Mouse (Mus musculus): ENCODE measurements at regions not wholly inside any gene's neighbourhood (a gene's known extent, or its start where the extent isn't known, plus 50 kb on each side); places are given as distances from the start of the nearest gene placed in this dataset.

DNA sequence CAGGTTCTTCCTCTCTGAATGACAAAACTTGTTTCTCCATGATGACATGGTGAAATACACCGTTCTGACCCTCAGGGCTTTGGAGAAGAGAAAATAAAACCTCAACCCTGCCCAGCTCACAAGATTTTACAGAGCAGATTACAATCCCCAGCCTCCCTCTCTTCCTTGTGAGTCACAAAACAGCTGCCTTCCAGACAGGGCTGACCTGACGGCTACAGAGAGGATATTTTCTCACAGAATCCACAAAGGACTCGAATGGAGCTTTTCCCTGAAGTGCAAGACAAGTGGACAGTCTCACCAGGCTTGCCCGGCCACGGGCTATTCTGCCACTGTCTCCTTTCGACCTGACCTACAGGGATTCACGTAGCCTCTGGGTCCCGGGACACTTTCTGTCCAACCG, 318.8 kb downstream of the Sox9 start:
- Histone ChIP-seq H3K27me3 (ENCODE audit: control insufficient read depth, insufficient read depth, insufficient read length) (no peaks in the 10 kb centered on the region), H3K4me3 (no peak overlapping the region), H3ac (ENCODE audit: control insufficient read depth, insufficient read length) (no peak overlapping the region), H3K79me2 (ENCODE audit: control insufficient read depth, insufficient read depth) (no peaks in the 10 kb centered on the region), H3K4me2 (ENCODE audit: low read depth) (peak overlapping the region; percentile 66), H3K36me3 (ENCODE audit: control insufficient read depth, insufficient read depth) (no peaks in the 10 kb centered on the region)
- TF ChIP-seq TCF3 (IDR thresholded peaks at IDR 0.05; ENCODE audit: insufficient read length, low read depth), result no peak
- TF ChIP-seq USF1 (IDR thresholded peaks at IDR 0.05; ENCODE audit: low read depth), result no peak
- TF ChIP-seq MYOG (IDR thresholded peaks at IDR 0.05; ENCODE audit: control insufficient read depth in 1 of 3, insufficient read depth in 1 of 3, insufficient read length in 2 of 3, low read depth in 2 of 3), result peak in 1 of 3 experiments; percentile 35
- TF ChIP-seq POLR2A (IDR thresholded peaks at IDR 0.05; ENCODE audit: insufficient read length, low read depth), result no peak
- TF ChIP-seq TCF12 (IDR thresholded peaks at IDR 0.05; ENCODE audit: insufficient read depth, poor library complexity, severe bottlenecking), result peak; percentile 41
- TF ChIP-seq SRF (IDR thresholded peaks at IDR 0.05; ENCODE audit: control insufficient read depth, insufficient read length, low read depth), result no peak
- no peak for TF ChIP-seq E2F4 (IDR thresholded peaks at IDR 0.05; ENCODE audit: insufficient read depth)
- no peak for TF ChIP-seq MAX (IDR thresholded peaks at IDR 0.05; ENCODE audit: low read depth)
- TF ChIP-seq POLR2AphosphoS2 (IDR thresholded peaks at IDR 0.05; ENCODE audit: insufficient read length, low read depth), result no peak
- no peak for TF ChIP-seq REST (IDR thresholded peaks at IDR 0.05; ENCODE audit: insufficient read depth, insufficient read length)
- no peak for TF ChIP-seq CEBPB (IDR thresholded peaks at IDR 0.05; ENCODE audit: insufficient read depth, poor library complexity, severe bottlenecking)
- peak in 2 of 3 experiments; percentile 56 to 69 for TF ChIP-seq MYOD1 (IDR thresholded peaks at IDR 0.05; ENCODE audit: control insufficient read depth in 1 of 3, insufficient read length in 2 of 3, low read depth in 2 of 3)

- H3K4me3 ChIP-seq, result no peak overlapping the region
- no peaks in the 10 kb centered on the region for H3K36me3 ChIP-seq (ENCODE audit: control insufficient read depth, insufficient read depth)
- TF ChIP-seq REST (IDR thresholded peaks at IDR 0.05; ENCODE audit: insufficient read depth, insufficient read length) (no peak), MAX (IDR thresholded peaks at IDR 0.05; ENCODE audit: low read depth) (no peak), USF1 (IDR thresholded peaks at IDR 0.05; ENCODE audit: low read depth) (no peak), TCF12 (IDR thresholded peaks at IDR 0.05; ENCODE audit: insufficient read depth, poor library complexity, severe bottlenecking) (no peak), POLR2AphosphoS2 (IDR thresholded peaks at IDR 0.05; ENCODE audit: insufficient read length, low read depth) (no peak), SRF (IDR thresholded peaks at IDR 0.05; ENCODE audit: control insufficient read depth, insufficient read length, low read depth) (no peak), MYOG (IDR thresholded peaks at IDR 0.05; ENCODE audit: control insufficient read depth in 1 of 3, insufficient read depth in 1 of 3, insufficient read length in 2 of 3, low read depth in 2 of 3) (no peak), TCF3 (IDR thresholded peaks at IDR 0.05; ENCODE audit: insufficient read length, low read depth) (no peak), E2F4 (IDR thresholded peaks at IDR 0.05; ENCODE audit: insufficient read depth) (no peak), MYOD1 (IDR thresholded peaks at IDR 0.05; ENCODE audit: control insufficient read depth in 1 of 3, insufficient read length in 2 of 3, low read depth in 2 of 3) (no peak), POLR2A (IDR thresholded peaks at IDR 0.05; ENCODE audit: insufficient read length, low read depth) (no peak), CEBPB (IDR thresholded peaks at IDR 0.05; ENCODE audit: insufficient read depth, poor library complexity, severe bottlenecking) (no peak)
- peak overlapping the region; percentile 66 for H3K4me2 ChIP-seq (ENCODE audit: low read depth)
- no peaks in the 10 kb centered on the region for H3K79me2 ChIP-seq (ENCODE audit: control insufficient read depth, insufficient read depth)
- no peak overlapping the region for H3ac ChIP-seq (ENCODE audit: control insufficient read depth, insufficient read length)
- H3K27me3 ChIP-seq (ENCODE audit: control insufficient read depth, insufficient read depth, insufficient read length), result no peaks in the 10 kb centered on the region
Measured at GRCm38 (mm10) chr11:113101534-113101933, 319.5 kb downstream of the Sox9 start.

DNA sequence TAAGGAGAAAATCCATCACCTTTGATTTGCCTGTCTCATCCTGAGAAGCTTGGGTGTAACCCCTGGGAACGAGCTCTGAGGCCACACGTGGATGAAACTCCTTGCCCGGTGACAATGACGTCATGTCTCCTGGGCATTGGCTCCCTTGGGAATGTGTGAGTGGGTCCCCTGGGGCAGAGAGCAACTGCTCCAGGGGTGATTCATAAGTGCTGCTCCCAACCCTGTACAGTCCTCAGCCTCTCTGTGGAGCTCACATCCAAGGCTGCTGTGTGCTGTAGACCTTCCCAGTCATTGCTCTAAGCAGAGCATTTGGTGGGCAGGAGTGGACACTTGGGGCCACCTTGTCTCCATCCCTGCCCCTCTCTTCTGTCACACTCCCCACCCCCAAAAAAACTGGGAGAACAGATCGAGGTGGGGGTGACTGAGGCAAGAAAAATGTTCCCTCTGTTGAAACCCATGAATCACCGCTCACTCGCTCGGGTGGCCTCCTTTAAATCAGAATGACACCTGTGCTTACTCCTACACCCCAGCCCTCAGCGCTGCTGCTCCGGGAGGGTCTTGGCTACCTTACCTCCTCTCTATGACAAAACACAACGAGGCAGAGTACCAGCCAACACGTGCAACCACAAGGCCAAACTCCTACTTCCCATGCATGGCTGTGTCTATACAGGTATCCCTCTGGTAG, 321.3 kb downstream of the Sox9 start:
- peak overlapping the region; percentile 10 for H3K4me2 ChIP-seq (ENCODE audit: low read depth)
- H3ac ChIP-seq (ENCODE audit: control insufficient read depth, insufficient read length), result no peak overlapping the region
- H3K27me3 ChIP-seq (ENCODE audit: control insufficient read depth, insufficient read depth, insufficient read length), result no peaks in the 10 kb centered on the region
- H3K79me2 ChIP-seq (ENCODE audit: control insufficient read depth, insufficient read depth), result no peaks in the 10 kb centered on the region
- TF ChIP-seq USF1 (IDR thresholded peaks at IDR 0.05; ENCODE audit: low read depth), result peak; percentile 7
- no peak for TF ChIP-seq CEBPB (IDR thresholded peaks at IDR 0.05; ENCODE audit: insufficient read depth, poor library complexity, severe bottlenecking)
- peak in 2 of 3 experiments; percentile 28 to 66 for TF ChIP-seq MYOD1 (IDR thresholded peaks at IDR 0.05; ENCODE audit: control insufficient read depth in 1 of 3, insufficient read length in 2 of 3, low read depth in 2 of 3)
- TF ChIP-seq REST (IDR thresholded peaks at IDR 0.05; ENCODE audit: insufficient read depth, insufficient read length), result no peak
- TF ChIP-seq SRF (IDR thresholded peaks at IDR 0.05; ENCODE audit: control insufficient read depth, insufficient read length, low read depth), result no peak
- TF ChIP-seq MAX (IDR thresholded peaks at IDR 0.05; ENCODE audit: low read depth), result no peak
- TF ChIP-seq TCF3 (IDR thresholded peaks at IDR 0.05; ENCODE audit: insufficient read length, low read depth), result no peak
- peak in 1 of 3 experiments; percentile 70 for TF ChIP-seq MYOG (IDR thresholded peaks at IDR 0.05; ENCODE audit: control insufficient read depth in 1 of 3, insufficient read depth in 1 of 3, insufficient read length in 2 of 3, low read depth in 2 of 3)
- no peak for TF ChIP-seq POLR2A (IDR thresholded peaks at IDR 0.05; ENCODE audit: insufficient read length, low read depth)
- no peak for TF ChIP-seq TCF12 (IDR thresholded peaks at IDR 0.05; ENCODE audit: insufficient read depth, poor library complexity, severe bottlenecking)
- no peak for TF ChIP-seq E2F4 (IDR thresholded peaks at IDR 0.05; ENCODE audit: insufficient read depth)
- H3K36me3 ChIP-seq (ENCODE audit: control insufficient read depth, insufficient read depth), result no peaks in the 10 kb centered on the region
- H3K4me3 ChIP-seq, result no peak overlapping the region

DNA sequence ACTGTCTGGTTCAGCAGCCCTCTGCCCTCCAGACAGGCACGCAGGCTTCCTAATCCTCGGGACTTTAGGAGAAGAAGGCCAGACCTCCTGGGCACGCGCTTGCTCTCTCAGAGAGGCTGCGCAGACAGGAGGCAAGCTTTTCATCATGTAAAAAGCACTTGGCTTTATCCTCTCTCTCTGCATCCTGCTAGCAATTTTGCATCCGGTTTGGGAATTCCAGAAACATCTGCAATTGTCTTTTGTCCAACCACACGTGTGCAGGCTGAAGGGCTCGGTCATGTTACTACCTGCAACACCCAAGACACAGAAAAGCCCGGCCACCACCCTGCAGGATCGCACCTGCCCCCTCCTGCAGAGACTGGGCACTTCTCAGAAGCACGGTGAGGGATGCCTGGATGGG, 323.3 kb downstream of the Sox9 start:
- TF ChIP-seq POLR2A (IDR thresholded peaks at IDR 0.05; ENCODE audit: insufficient read length, low read depth), result no peak
- TF ChIP-seq CEBPB (IDR thresholded peaks at IDR 0.05; ENCODE audit: insufficient read depth, poor library complexity, severe bottlenecking), result no peak
- no peak for TF ChIP-seq MAX (IDR thresholded peaks at IDR 0.05; ENCODE audit: low read depth)
- no peak for TF ChIP-seq POLR2AphosphoS2 (IDR thresholded peaks at IDR 0.05; ENCODE audit: insufficient read length, low read depth)
- no peak for TF ChIP-seq TCF3 (IDR thresholded peaks at IDR 0.05; ENCODE audit: insufficient read length, low read depth)
- TF ChIP-seq MYOD1 (IDR thresholded peaks at IDR 0.05; ENCODE audit: control insufficient read depth in 1 of 3, insufficient read length in 2 of 3, low read depth in 2 of 3), result no peak
- no peak for TF ChIP-seq E2F4 (IDR thresholded peaks at IDR 0.05; ENCODE audit: insufficient read depth)
- TF ChIP-seq MYOG (IDR thresholded peaks at IDR 0.05; ENCODE audit: control insufficient read depth in 1 of 3, insufficient read depth in 1 of 3, insufficient read length in 2 of 3, low read depth in 2 of 3), result no peak
- no peak for TF ChIP-seq REST (IDR thresholded peaks at IDR 0.05; ENCODE audit: insufficient read depth, insufficient read length)
- TF ChIP-seq SRF (IDR thresholded peaks at IDR 0.05; ENCODE audit: control insufficient read depth, insufficient read length, low read depth), result no peak
- TF ChIP-seq TCF12 (IDR thresholded peaks at IDR 0.05; ENCODE audit: insufficient read depth, poor library complexity, severe bottlenecking), result no peak
- no peak for TF ChIP-seq USF1 (IDR thresholded peaks at IDR 0.05; ENCODE audit: low read depth)

More for the DNA sequence above, 323.3 kb downstream of the Sox9 start:
- Histone ChIP-seq H3K4me2 (ENCODE audit: low read depth) (no peak overlapping the region), H3K79me2 (ENCODE audit: control insufficient read depth, insufficient read depth) (no peaks in the 10 kb centered on the region), H3K27me3 (ENCODE audit: control insufficient read depth, insufficient read depth, insufficient read length) (no peaks in the 10 kb centered on the region), H3K4me3 (no peak overlapping the region), H3K36me3 (ENCODE audit: control insufficient read depth, insufficient read depth) (no peaks in the 10 kb centered on the region), H3ac (ENCODE audit: control insufficient read depth, insufficient read length) (no peak overlapping the region)

All from myocyte (in vitro differentiated cells).